Mouse (Mus musculus): Measurements from ENCODE around the gene Gm49318. TPM values are rescaled to one million over a fixed set of nuclear protein-coding genes. Genes with fewer than 3 reads are reported as not detected.

Gm49318 gene
- polyA plus RNA-seq, 1 experiment from 2014 or later, result not detected

- Histone ChIP-seq H3K36me3 (peaks cover 77% of the 10 kb centered on the region), H3K4me2 (no peak overlapping the region), H3K27ac (replicated peaks) (no peak overlapping the region), H3K4me1 (replicated peaks) (peaks cover 15% of the 10 kb centered on the region), H3K9ac (no peak overlapping the region), H3K27me3 (no peaks in the 10 kb centered on the region), H3K9me3 (no peaks in the 10 kb centered on the region), H3K4me3 (no peak overlapping the region)
- 95% methylated on average over 11 of the region's 11 CpGs for WGBS
- no peak for ATAC-seq (ENCODE audit: low read depth)
These were observed 5.4 kb downstream of the Gm49318 start for GRCm38 (mm10) chr9:22065642-22066041.

DNA sequence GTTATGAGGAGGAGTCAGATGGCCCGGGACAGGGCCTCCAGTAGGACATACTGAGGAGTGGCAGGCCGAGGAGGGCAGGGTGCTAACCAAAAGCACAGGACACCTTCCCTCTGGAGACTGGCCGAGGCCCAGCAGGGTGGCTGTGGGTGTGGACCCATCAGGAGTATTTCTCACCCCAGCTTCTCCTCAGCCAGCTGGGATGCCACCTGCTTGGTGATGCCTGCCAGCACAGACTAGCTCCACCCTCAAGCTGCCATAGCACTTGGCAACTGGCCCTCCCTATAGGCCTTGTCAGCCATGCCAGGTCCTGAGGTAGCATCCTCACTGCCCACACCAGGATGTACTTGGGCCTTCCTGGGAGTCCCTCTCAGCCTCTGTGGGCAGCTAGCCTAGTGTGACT is 6.7 kb downstream of the Gm49318 start:
- WGBS, result 95% methylated on average over 3 of the region's 3 CpGs
- Histone ChIP-seq H3K9ac (no peak overlapping the region), H3K4me1 (replicated peaks) (0 out of 2 replicates have a peak, but pooled peaks cover 3% of the 10 kb centered on the region), H3K4me2 (no peak overlapping the region), H3K4me3 (no peak overlapping the region), H3K9me3 (no peaks in the 10 kb centered on the region), H3K27me3 (no peaks in the 10 kb centered on the region), H3K27ac (replicated peaks) (no peak overlapping the region), H3K36me3 (peaks cover 88% of the 10 kb centered on the region)
- no peak for ATAC-seq (ENCODE audit: low read depth)

DNA sequence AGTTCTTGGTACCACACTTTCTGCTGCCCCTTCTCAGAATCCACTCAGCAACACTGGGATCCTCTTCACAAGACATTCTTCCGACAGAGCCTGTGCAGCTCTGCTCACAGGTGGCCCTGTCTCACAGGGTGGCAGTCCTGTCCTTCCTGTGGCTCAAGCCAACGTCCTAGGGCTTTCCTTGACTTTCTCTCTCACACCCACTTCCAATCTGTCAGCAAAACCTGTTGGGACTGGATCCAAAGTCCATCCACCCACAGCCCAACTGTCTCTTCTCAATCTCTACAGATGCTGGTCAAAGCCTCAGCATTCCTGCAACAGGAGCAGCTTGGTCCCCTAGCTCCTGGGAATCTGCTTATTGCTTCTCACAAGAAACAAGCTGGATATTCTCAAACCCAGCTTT is 9.7 kb downstream of the Gm49318 start:
- Histone ChIP-seq H3K4me1 (replicated peaks) (no peaks in the 10 kb centered on the region), H3K36me3 (peaks cover 95% of the 10 kb centered on the region), H3K4me3 (no peak overlapping the region), H3K27me3 (no peaks in the 10 kb centered on the region), H3K9me3 (no peaks in the 10 kb centered on the region), H3K4me2 (no peak overlapping the region), H3K9ac (no peak overlapping the region), H3K27ac (replicated peaks) (no peak overlapping the region)
- no peak for ATAC-seq (ENCODE audit: low read depth)
- WGBS, result 85% methylated on average over 2 of the region's 2 CpGs

- H3K9me3 ChIP-seq, result no peaks in the 10 kb centered on the region
- H3K27ac ChIP-seq (replicated peaks), result no peak overlapping the region
- no peak overlapping the region for H3K4me3 ChIP-seq
- peaks cover 63% of the 10 kb centered on the region for H3K36me3 ChIP-seq
- H3K27me3 ChIP-seq, result peaks cover 14% of the 10 kb centered on the region; the same call in 1 of the 2 replicates
- WGBS, result 78% methylated on average over 9 of the region's 9 CpGs
- ATAC-seq (ENCODE audit: low read depth), result no peak
- H3K4me1 ChIP-seq (replicated peaks), result peaks cover 8% of the 10 kb centered on the region
- no peak overlapping the region for H3K4me2 ChIP-seq
- H3K9ac ChIP-seq, result no peak overlapping the region
These were observed 13.0 kb downstream of the Gm49318 start for GRCm38 (mm10) chr9:22058011-22058424.

DNA sequence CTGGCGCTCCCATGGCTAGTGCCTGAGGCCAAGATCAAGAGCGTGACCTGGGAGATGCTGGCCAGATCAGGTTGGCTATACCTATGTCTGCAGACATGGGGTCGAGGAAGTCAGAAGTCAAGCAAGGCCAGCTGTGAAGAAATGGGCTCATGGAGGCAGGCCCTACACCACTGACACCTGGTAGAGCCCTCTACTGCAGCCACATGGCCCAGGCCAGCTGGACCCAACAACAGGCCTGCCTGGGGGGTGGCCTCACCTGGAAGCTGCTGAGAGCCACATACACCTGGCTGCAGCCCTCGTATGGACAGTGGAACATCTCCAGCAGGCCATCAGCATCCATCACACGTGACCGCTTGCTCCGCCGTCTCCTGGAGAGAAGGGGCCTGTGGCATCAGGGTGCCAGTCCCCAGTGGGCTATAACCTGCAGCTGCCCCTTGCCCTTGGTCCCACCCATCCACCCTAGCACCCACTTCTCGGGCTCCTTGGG is 14.0 kb downstream of the Gm49318 start:
- Histone ChIP-seq H3K4me1 (replicated peaks) (peaks cover 11% of the 10 kb centered on the region), H3K27ac (replicated peaks) (no peak overlapping the region), H3K9ac (no peak overlapping the region), H3K4me3 (no peak overlapping the region), H3K9me3 (no peaks in the 10 kb centered on the region), H3K4me2 (no peak overlapping the region), H3K27me3 (peaks cover 18% of the 10 kb centered on the region; the same call in 1 of the 2 replicates), H3K36me3 (peaks cover 54% of the 10 kb centered on the region)
- no peak for ATAC-seq (ENCODE audit: low read depth)
- WGBS, result 91% methylated on average over 8 of the region's 9 CpGs

GRCm38 (mm10) chr9:22056303-22056910 is 14.7 kb downstream of the Gm49318 start:
- 77% methylated on average over 9 of the region's 9 CpGs for WGBS
- no peaks in the 10 kb centered on the region for H3K9me3 ChIP-seq
- H3K4me1 ChIP-seq (replicated peaks), result peaks cover 13% of the 10 kb centered on the region
- peaks cover 18% of the 10 kb centered on the region; the same call in 1 of the 2 replicates for H3K27me3 ChIP-seq
- H3K4me3 ChIP-seq, result no peak overlapping the region
- no peak overlapping the region for H3K4me2 ChIP-seq
- no peak for ATAC-seq (ENCODE audit: low read depth)
- H3K9ac ChIP-seq, result no peak overlapping the region
- H3K27ac ChIP-seq (replicated peaks), result no peak overlapping the region
- peaks cover 47% of the 10 kb centered on the region for H3K36me3 ChIP-seq

- H3K9me3 ChIP-seq, result no peaks in the 10 kb centered on the region
- ATAC-seq (ENCODE audit: low read depth), result no peak
- H3K4me1 ChIP-seq (replicated peaks), result peaks cover 13% of the 10 kb centered on the region
- H3K4me2 ChIP-seq, result no peak overlapping the region
- 43% methylated on average over 29 of the region's 29 CpGs for WGBS
- no peak overlapping the region for H3K9ac ChIP-seq
- H3K4me3 ChIP-seq, result no peak overlapping the region
- H3K27me3 ChIP-seq, result peaks cover 18% of the 10 kb centered on the region; the same call in 1 of the 2 replicates
- peaks cover 40% of the 10 kb centered on the region for H3K36me3 ChIP-seq
- no peak overlapping the region for H3K27ac ChIP-seq (replicated peaks)
These were observed 15.3 kb downstream of the Gm49318 start for GRCm38 (mm10) chr9:22055713-22056112.

DNA sequence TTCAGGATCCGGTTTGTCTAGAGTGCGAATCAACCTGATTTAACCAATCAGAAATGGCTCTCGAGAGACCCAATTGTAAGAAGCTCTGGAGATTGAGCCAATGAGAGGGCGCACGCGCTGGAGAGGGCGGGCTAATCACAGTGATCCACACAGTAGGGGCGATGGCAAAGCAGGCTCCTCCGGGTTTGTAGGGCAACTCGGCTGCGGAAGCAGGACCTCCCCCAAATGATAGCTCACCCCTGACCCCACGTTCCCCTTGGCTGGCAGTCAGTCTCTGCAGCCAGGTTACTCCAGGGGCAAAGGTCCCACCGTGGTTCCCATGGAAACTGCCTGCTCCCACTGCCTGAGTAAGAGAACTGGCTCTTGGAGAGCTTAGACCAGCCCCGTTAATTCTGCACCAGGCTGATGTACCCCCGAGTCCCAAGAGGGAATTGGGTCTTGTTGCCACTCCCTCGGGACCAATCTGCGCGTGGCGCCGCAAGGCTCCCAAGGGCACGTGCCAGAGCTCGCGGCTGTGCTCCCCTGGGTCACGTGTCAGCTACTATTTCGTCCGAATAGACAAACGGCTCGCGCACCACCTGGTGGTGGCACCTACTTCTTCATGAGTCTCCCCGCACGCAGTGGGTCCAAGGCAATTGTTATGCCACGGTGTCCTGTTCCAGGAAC is 16.5 kb downstream of the Gm49318 start:
- Histone ChIP-seq H3K9ac (no peak overlapping the region), H3K4me2 (peak overlapping the region; percentile 52), H3K4me3 (peak overlapping the region; percentile 21), H3K4me1 (replicated peaks) (peaks cover 24% of the 10 kb centered on the region), H3K36me3 (peaks cover 30% of the 10 kb centered on the region), H3K27ac (replicated peaks) (no peak overlapping the region; the same call in 1 of the 2 replicates), H3K9me3 (no peaks in the 10 kb centered on the region), H3K27me3 (peaks cover 18% of the 10 kb centered on the region; the same call in 1 of the 2 replicates)
- 1% methylated on average over 32 of the region's 32 CpGs for WGBS
- ATAC-seq (ENCODE audit: low read depth), result peak; percentile 21

GRCm38 (mm10) chr9:22053657-22054056 is 17.4 kb downstream of the Gm49318 start:
- no peak overlapping the region for H3K4me3 ChIP-seq
- WGBS, result 42% methylated on average over 6 of the region's 7 CpGs
- H3K4me2 ChIP-seq, result no peak overlapping the region

DNA sequence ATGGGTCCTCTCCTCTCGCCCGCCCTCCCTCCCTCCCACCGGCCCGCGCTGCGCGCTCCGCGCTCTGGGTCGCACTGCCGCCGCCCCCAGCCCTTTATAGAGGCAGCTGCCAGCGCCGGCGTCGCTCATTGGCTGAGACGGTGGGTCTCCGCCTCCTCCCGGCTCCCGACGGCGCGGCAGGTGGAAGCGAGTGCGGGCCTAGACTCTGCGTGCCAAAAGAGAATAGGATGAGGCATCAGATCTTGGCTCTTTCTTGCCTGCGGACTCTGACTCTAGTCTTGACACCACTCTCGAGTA is 19.2 kb downstream of the Gm49318 start, which contains the start of gene Elavl3:
Elavl3 (minus strand) TSS at position 66 of the 297 bp plus-strand sequence.
- ATAC-seq (ENCODE audit: low read depth), result peak; percentile 76
- H3K4me3 ChIP-seq, result peak within 1 kb of the TSS; percentile 98
- peak within 1 kb of the TSS; percentile 95 for H3K27ac ChIP-seq (replicated peaks)
- WGBS, result 1% methylated on average over 25 of the region's 28 CpGs
- H3K9me3 ChIP-seq, result no peaks in the 10 kb centered on the region
- H3K9ac ChIP-seq, result peak within 1 kb of the TSS; percentile 99
- H3K36me3 ChIP-seq, result peaks cover 11% of the 10 kb centered on the region
- H3K4me2 ChIP-seq, result peak within 1 kb of the TSS; percentile 87
- peaks cover 51% of the 10 kb centered on the region for H3K4me1 ChIP-seq (replicated peaks)
- H3K27me3 ChIP-seq, result peaks cover 18% of the 10 kb centered on the region; the same call in 1 of the 2 replicates

More at GRCm38 (mm10) chr9:22053657-22054056, 17.4 kb downstream of the Gm49318 start:
- H3K4me1 ChIP-seq (replicated peaks), result peaks cover 33% of the 10 kb centered on the region
- no peak overlapping the region for H3K9ac ChIP-seq
- peaks cover 27% of the 10 kb centered on the region for H3K36me3 ChIP-seq
- no peaks in the 10 kb centered on the region for H3K9me3 ChIP-seq
- peaks cover 18% of the 10 kb centered on the region; the same call in 1 of the 2 replicates for H3K27me3 ChIP-seq
- H3K27ac ChIP-seq (replicated peaks), result no peak overlapping the region
- ATAC-seq (ENCODE audit: low read depth), result no peak

GRCm38 (mm10) chr9:22051161-22051957 is 19.7 kb downstream of the Gm49318 start:
- H3K4me3 ChIP-seq, result peak overlapping the region; percentile 98
- peaks cover 56% of the 10 kb centered on the region for H3K4me1 ChIP-seq (replicated peaks)
- peak overlapping the region; percentile 87 for H3K4me2 ChIP-seq
- peak; percentile 29 for ATAC-seq (ENCODE audit: low read depth)
- WGBS, result 2% methylated on average over 64 of the region's 67 CpGs
- H3K27me3 ChIP-seq, result peaks cover 18% of the 10 kb centered on the region; the same call in 1 of the 2 replicates
- H3K27ac ChIP-seq (replicated peaks), result peak overlapping the region; percentile 95
- peak overlapping the region; percentile 99 for H3K9ac ChIP-seq
- H3K36me3 ChIP-seq, result peaks cover 6% of the 10 kb centered on the region; the same call in 1 of the 2 replicates
- H3K9me3 ChIP-seq, result no peaks in the 10 kb centered on the region

Data from neural tube, embryonic 13.5 days (tissue).